In the genomic region with DNA sequence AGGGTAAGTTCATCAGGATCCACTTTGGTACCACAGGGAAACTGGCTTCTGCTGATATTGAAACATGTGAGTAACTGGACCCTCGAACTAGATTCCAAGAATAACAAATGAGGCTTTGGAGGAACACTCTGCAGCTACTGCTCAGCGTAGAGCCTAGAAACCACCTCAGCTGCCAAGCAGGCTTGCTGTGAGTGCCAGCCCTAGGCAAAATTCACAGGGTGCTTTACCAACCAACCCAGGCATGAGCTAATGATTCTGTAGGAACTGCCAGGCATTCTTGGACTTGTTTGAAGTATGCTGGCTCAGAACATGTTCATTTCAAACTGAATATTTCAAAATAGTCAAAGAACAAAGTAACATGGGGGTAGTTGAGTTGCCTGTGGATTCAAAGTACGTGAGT, we compare ENCODE assay signal across 17 mouse cellular contexts. TPM values are rescaled to one million over a fixed set of nuclear protein-coding genes. Genes with fewer than 3 reads are reported as not detected.
DNase-seq lines count a peak whose midpoint lies in the region; TF ChIP-seq lines count a peak whose summit lies in the region.
"Had no signal": no experiment of that assay in that cellular context is flagged by ENCODE, and none has a peak within 500 bp of the region (broad histone marks: within the 10 kb centered on the region; RNA-seq: fewer than 3 reads in every experiment).

No protein-coding gene starts in this region.

- no peak overlapping the region; the same call in 1 of the 2 replicates for H3K27ac ChIP-seq in left cerebral cortex, adult 2 months
- H3K27ac ChIP-seq: embryonic facial prominence, embryonic 15.5 days had no signal

- no peak overlapping the region for H3K4me3 ChIP-seq in left cerebral cortex, adult 2 months
- H3K4me3 ChIP-seq: embryonic facial prominence, embryonic 15.5 days; megakaryocyte, embryonic 14.5 days had no signal

- no peak for TF ChIP-seq CTCF in left cerebral cortex, adult 2 months (IDR thresholded peaks at IDR 0.05)

- intact Hi-C loops in gastrocnemius, postnatal 36 days (cut with DNase I) = no loop called here
- intact Hi-C loops in left cerebral cortex, postnatal 14 days (cut with DNase I) = no loop called here
- intact Hi-C loops in left cerebral cortex, adult 2 months (cut with DNase I) = no loop called here

- peak; percentile 9 for DNase-seq in adrenal gland, adult 2 months
- DNase-seq in adrenal gland, adult 8-10 months = no peak
- DNase-seq in gastrocnemius, adult 18-20 months (ENCODE audit: low spot score) = peak; percentile 63
- no peak for DNase-seq in gastrocnemius, postnatal 36 days
- peak; percentile 11 to 28 for DNase-seq in left cerebral cortex, postnatal 14 days (ENCODE audit: low spot score in 2 of 2)
- DNase-seq in left cerebral cortex, adult 2 months (ENCODE audit: extremely low spot score in 1 of 2, low spot score in 2 of 2) = no peak
- peak; percentile 14 for DNase-seq in fat pad, adult 2 months (ENCODE audit: extremely low read depth, low read depth, low spot score)
- no peak for DNase-seq in spleen, adult 12 weeks (ENCODE audit: low spot score)
- DNase-seq: heart, postnatal 14 days; thymus, postnatal 14 days had no signal

RNA-seq across cellular contexts. Expression of a gene that starts 4.9 kb away (rescaled TPM):
- under 1 TPM in 1 of 2 experiments, not detected in 1; 0.07 TPM for total RNA-seq in adrenal gland, adult 2 months (2021)
- not detected in 2 replicates for polyA plus RNA-seq in adrenal gland, adult 2 months (2012; rRNA removed)
- total RNA-seq in adrenal gland, adult 8-10 months (2022) = under 1 TPM in 3 of 4 experiments, not detected in 1; 0.17 to 0.35 (median 0.25) TPM
- total RNA-seq in gastrocnemius, adult 18-20 months (2021) = 1,000 to 10,000 TPM; 2,776 to 3,903 TPM
- total RNA-seq in gastrocnemius, postnatal 36 days (2021) = 1,000 to 10,000 TPM; 2,071 to 3,124 TPM
- total RNA-seq in left cerebral cortex, postnatal 14 days (2021) = under 1 TPM; 0.46 to 0.47 TPM
- under 1 TPM; 0.21 to 0.25 TPM for total RNA-seq in left cerebral cortex, adult 2 months (2021)
- total RNA-seq: common myeloid progenitor, adult 5-6 weeks; heart, postnatal 14 days; monocyte, adult 5-6 weeks had no signal
- polyA plus RNA-seq: lung, embryonic 16.5 days had no signal

RNA-seq across cellular contexts. Expression of a gene that starts 33.1 kb away (rescaled TPM):
- total RNA-seq in adrenal gland, adult 2 months (2021) = not detected
- not detected in 2 replicates for polyA plus RNA-seq in adrenal gland, adult 2 months (2012; rRNA removed)
- total RNA-seq in adrenal gland, adult 8-10 months (2022) = not detected
- over 10,000 TPM; 26,101 to 26,132 TPM for total RNA-seq in gastrocnemius, adult 18-20 months (2021)
- over 10,000 TPM; 26,473 to 29,006 TPM for total RNA-seq in gastrocnemius, postnatal 36 days (2021)
- total RNA-seq in left cerebral cortex, postnatal 14 days (2021) = under 1 TPM; 0.51 to 0.53 TPM
- under 1 TPM; 0.18 to 0.26 TPM for total RNA-seq in left cerebral cortex, adult 2 months (2021)
- total RNA-seq: common myeloid progenitor, adult 5-6 weeks; heart, postnatal 14 days; monocyte, adult 5-6 weeks had no signal
- polyA plus RNA-seq: kidney, embryonic 14.5 days; liver, embryonic 11.5 days; lung, embryonic 16.5 days had no signal

RNA-seq across cellular contexts. Expression of a gene that starts 33.9 kb away (rescaled TPM):
- total RNA-seq in adrenal gland, adult 2 months (2021) = not detected
- 0.03 TPM in 1 of 2 replicates, not detected in the other for polyA plus RNA-seq in adrenal gland, adult 2 months (2012; rRNA removed)
- total RNA-seq in adrenal gland, adult 8-10 months (2022) = not detected
- 1,000 to 10,000 TPM; 2,421 to 2,564 TPM for total RNA-seq in gastrocnemius, adult 18-20 months (2021)
- 1,000 to 10,000 TPM; 1,281 to 1,857 TPM for total RNA-seq in gastrocnemius, postnatal 36 days (2021)
- total RNA-seq in left cerebral cortex, postnatal 14 days (2021) = under 1 TPM; 0.42 to 0.59 TPM
- total RNA-seq in left cerebral cortex, adult 2 months (2021) = under 1 TPM; 0.43 to 0.61 TPM
- total RNA-seq: common myeloid progenitor, adult 5-6 weeks; heart, postnatal 14 days; monocyte, adult 5-6 weeks had no signal
- polyA plus RNA-seq: kidney, embryonic 14.5 days; liver, embryonic 11.5 days; lung, embryonic 16.5 days had no signal

Comparison
In these comparisons a context has a peak if more than half of its experiments do, and no peak if none do; other contexts are left out.
1. DNase-seq: peak in adrenal gland, adult 2 months (single experiment), gastrocnemius, adult 18-20 months (single experiment), left cerebral cortex, postnatal 14 days (2 of 2) and fat pad, adult 2 months (single experiment); none in adrenal gland, adult 8-10 months (single experiment), gastrocnemius, postnatal 36 days (0 of 2), left cerebral cortex, adult 2 months (0 of 2) and spleen, adult 12 weeks (single experiment).
2. RNA of a gene that starts 4.9 kb away (total RNA-seq): 2,776 to 3,903 TPM in gastrocnemius, adult 18-20 months and 2,071 to 3,124 TPM in gastrocnemius, postnatal 36 days; 0.46 to 0.47 TPM in left cerebral cortex, postnatal 14 days, 0.21 to 0.25 TPM in left cerebral cortex, adult 2 months, 0.17 to 0.35 TPM in adrenal gland, adult 8-10 months and 0.07 TPM in adrenal gland, adult 2 months; every median in the first group is over 1,000 times any median in the second.
3. RNA of a gene that starts 33.1 kb away (total RNA-seq): 26,473 to 29,006 TPM in gastrocnemius, postnatal 36 days and 26,101 to 26,132 TPM in gastrocnemius, adult 18-20 months; 0.51 to 0.53 TPM in left cerebral cortex, postnatal 14 days, 0.18 to 0.26 TPM in left cerebral cortex, adult 2 months, not detected in adrenal gland, adult 2 months and not detected in adrenal gland, adult 8-10 months; every median in the first group is over 1,000 times any median in the second.
4. RNA of a gene that starts 33.9 kb away (total RNA-seq): 2,421 to 2,564 TPM in gastrocnemius, adult 18-20 months and 1,281 to 1,857 TPM in gastrocnemius, postnatal 36 days; 0.43 to 0.61 TPM in left cerebral cortex, adult 2 months, 0.42 to 0.59 TPM in left cerebral cortex, postnatal 14 days, not detected in adrenal gland, adult 2 months and not detected in adrenal gland, adult 8-10 months; every median in the first group is over 100 times any median in the second.